Mouse (Mus musculus) right cerebral cortex, postnatal 14 days (tissue): ENCODE data around the gene Srbd1.

Experiments used
- DNase-seq: peaks from one replicate; pipeline ENCODE4 v3.0.0; 2022

The Srbd1 gene

GRCm38 (mm10) chr17:86145079-86145951 lies at the start of gene Srbd1:
Gene Srbd1, minus strand, starts transcription at chr17:86145175.
- DNase-seq, result peak; percentile 90

- DNase-seq, result no peak
Measured at GRCm38 (mm10) chr17:86193979-86194378, 49.0 kb upstream of the Srbd1 start.

- DNase-seq, result no peak
Measured at GRCm38 (mm10) chr17:86187777-86188176, 42.8 kb upstream of the Srbd1 start.

- DNase-seq, result no peak
Measured at GRCm38 (mm10) chr17:86185584-86185983, 40.6 kb upstream of the Srbd1 start.

- DNase-seq, result no peak
Measured at GRCm38 (mm10) chr17:86184552-86185209, 39.7 kb upstream of the Srbd1 start.

- DNase-seq, result no peak
Measured at GRCm38 (mm10) chr17:86183788-86184187, 38.8 kb upstream of the Srbd1 start.

GRCm38 (mm10) chr17:86176722-86177121 lies 31.7 kb upstream of the Srbd1 start:
- no peak for DNase-seq

- no peak for DNase-seq
Measured at GRCm38 (mm10) chr17:86175516-86175915, 30.5 kb upstream of the Srbd1 start.

- DNase-seq, result no peak
Measured at GRCm38 (mm10) chr17:86170164-86170958, 25.4 kb upstream of the Srbd1 start.

GRCm38 (mm10) chr17:86169092-86169491 lies 24.1 kb upstream of the Srbd1 start:
- peak; percentile 39 for DNase-seq

- DNase-seq, result peak; percentile 49
Measured at GRCm38 (mm10) chr17:86168231-86168981, 23.4 kb upstream of the Srbd1 start.

- peak; percentile 71 for DNase-seq
Measured at GRCm38 (mm10) chr17:86167320-86168230, 22.6 kb upstream of the Srbd1 start, which contains the start of gene Prkce. Gene Prkce, plus strand, starts transcription at chr17:86167785.

GRCm38 (mm10) chr17:86166567-86167319 lies 21.8 kb upstream of the Srbd1 start:
- peak; percentile 65 for DNase-seq

GRCm38 (mm10) chr17:86166051-86166566 lies 21.1 kb upstream of the Srbd1 start:
- no peak for DNase-seq

- no peak for DNase-seq
Measured at GRCm38 (mm10) chr17:86164416-86164815, 19.4 kb upstream of the Srbd1 start.

GRCm38 (mm10) chr17:86162672-86163071 lies 17.7 kb upstream of the Srbd1 start:
- DNase-seq, result no peak

GRCm38 (mm10) chr17:86156999-86157398 lies 12.0 kb upstream of the Srbd1 start:
- no peak for DNase-seq

GRCm38 (mm10) chr17:86150867-86151348 lies 5.9 kb upstream of the Srbd1 start:
- peak; percentile 59 for DNase-seq

GRCm38 (mm10) chr17:86149726-86150125 lies 4.8 kb upstream of the Srbd1 start:
- DNase-seq, result no peak

GRCm38 (mm10) chr17:86144537-86145078 lies 367 bp downstream of the Srbd1 start:
- no peak for DNase-seq
